Mouse (Mus musculus) MEL (cell line): ENCODE measurements around the gene Ap2b1. TPM values are rescaled to one million over a fixed set of nuclear protein-coding genes. Genes with fewer than 3 reads are reported as not detected.
A peak's percentile ranks its signal among the peaks of the same experiment; 100 is the strongest.
"Not testable (repeated sequence)": the region's sequence is repeated elsewhere in the genome, so short reads cannot be mapped to it uniquely, and the experiment has no call there.

ENCODE experiments used
- DNase-seq: peaks from one replicate; pipeline ENCODE4 v3.0.0; 2011; ENCODE audit warnings: low read depth, low spot score
- H3K27ac ChIP-seq: 2 replicates; pipeline ENCODE4 v1.5.1; 2012; ENCODE audit warnings: low read depth, mild to moderate bottlenecking, control low read depth, low read length, moderate library complexity; ENCODE audit not compliant: control insufficient read depth
- H3K27me3 ChIP-seq, 2 experiments: fragments of 150-350 bp in 1 of 2; sonication (generic) in 1 of 2; 2 replicates each; pipeline ENCODE4 v1.6.1; 2012; ENCODE audit warnings: low read length in 2 of 2, mild to moderate bottlenecking in 2 of 2, improper control_type of control experiment in 1 of 2, moderate library complexity in 1 of 2; ENCODE audit not compliant: insufficient read depth in 2 of 2, control insufficient read depth in 1 of 2
- H3K36me3 ChIP-seq, 2 experiments: 2 replicates each; pipeline ENCODE4 v1.6.1; 2012 to 2014; ENCODE audit warnings: low read length in 2 of 2, improper control_type of control experiment in 1 of 2, inconsistent platforms in 1 of 2, mild to moderate bottlenecking in 1 of 2; ENCODE audit not compliant: insufficient read depth in 2 of 2, control insufficient read depth in 1 of 2
- H3K4me1 ChIP-seq, 2 experiments: fragments of 150-350 bp in 1 of 2; sonication (generic) in 1 of 2; 2 replicates each; pipeline ENCODE4 v1.6.1; 2012; ENCODE audit warnings: low read length in 2 of 2, improper control_type of control experiment in 1 of 2, mild to moderate bottlenecking in 1 of 2; ENCODE audit not compliant: insufficient read depth in 2 of 2, control insufficient read depth in 1 of 2
- H3K4me3 ChIP-seq, 2 experiments: fragments of 150-350 bp in 1 of 2; sonication (generic) in 1 of 2; 2 replicates each; pipeline ENCODE4 v1.5.1; 2012; ENCODE audit warnings: low read depth in 2 of 2, low read length in 2 of 2, mild to moderate bottlenecking in 2 of 2, moderate library complexity in 2 of 2, control low read depth in 1 of 2, improper control_type of control experiment in 1 of 2; ENCODE audit not compliant: control insufficient read depth in 1 of 2, insufficient read depth in 1 of 2
- H3K79me2 ChIP-seq: 2 replicates; pipeline ENCODE4 v1.6.1; 2012; ENCODE audit warnings: mild to moderate bottlenecking, low read length, moderate library complexity; ENCODE audit not compliant: control insufficient read depth, poor library complexity, insufficient read depth
- H3K9ac ChIP-seq: 2 replicates; pipeline ENCODE4 v1.6.1; 2012; ENCODE audit warnings: low read depth, mild to moderate bottlenecking, control low read depth, low read length, moderate library complexity; ENCODE audit not compliant: control insufficient read depth, poor library complexity, severe bottlenecking
- H3K9me3 ChIP-seq: fragments of 150-350 bp; sonication (generic); replicated peaks from 2 replicates; pipeline ENCODE4 v1.6.1; 2012; ENCODE audit warnings: mild to moderate bottlenecking, low read length, improper control_type of control experiment, moderate library complexity; ENCODE audit not compliant: insufficient read depth
- CHD1 ChIP-seq: IDR thresholded peaks from 2 replicates; pipeline ENCODE4 v1.6.1; 2012; ENCODE audit warnings: low read depth, mild to moderate bottlenecking, inconsistent platforms, low read length, improper control_type of control experiment
- ELF1 ChIP-seq: IDR thresholded peaks from 2 replicates; pipeline ENCODE4 v1.6.1; 2014; ENCODE audit warnings: low read depth, mild to moderate bottlenecking, inconsistent platforms, low read length, improper control_type of control experiment, moderate library complexity
- ETS1 ChIP-seq: IDR thresholded peaks from 2 replicates; pipeline ENCODE4 v1.6.1; 2012; ENCODE audit warnings: low read depth, mild to moderate bottlenecking, inconsistent platforms, low read length, improper control_type of control experiment, moderate library complexity
- GABPA ChIP-seq: IDR thresholded peaks from 2 replicates; pipeline ENCODE4 v1.6.1; 2012; ENCODE audit warnings: low read depth, mild to moderate bottlenecking, inconsistent platforms, low read length, improper control_type of control experiment, moderate library complexity
- GATA1 ChIP-seq: IDR thresholded peaks from 2 replicates; pipeline ENCODE4 v1.6.1; 2011; ENCODE audit warnings: low read depth, low read length, improper control_type of control experiment
- HCFC1 ChIP-seq: IDR thresholded peaks from 2 replicates; pipeline ENCODE4 v1.6.1; 2012; ENCODE audit warnings: low read depth, mild to moderate bottlenecking, inconsistent platforms, low read length, improper control_type of control experiment, moderate library complexity
- JUND ChIP-seq: IDR thresholded peaks from 2 replicates; pipeline ENCODE4 v1.6.1; 2011; ENCODE audit warnings: low read depth, mild to moderate bottlenecking, improper control_type of control experiment, low read length
- KAT2A ChIP-seq: conservative IDR thresholded peaks from 2 replicates; pipeline ENCODE4 v1.6.1; 2012; ENCODE audit warnings: low read depth, low read length, improper control_type of control experiment, inconsistent platforms
- MAX ChIP-seq: IDR thresholded peaks from 2 replicates; pipeline ENCODE4 v1.6.1; 2011; ENCODE audit warnings: low read length, improper control_type of control experiment
- MEF2A ChIP-seq: IDR thresholded peaks from 2 replicates; pipeline ENCODE4 v1.6.1; 2014; ENCODE audit warnings: low read depth, mild to moderate bottlenecking, inconsistent platforms, low read length, improper control_type of control experiment; ENCODE audit not compliant: poor library complexity, insufficient replicate concordance, severe bottlenecking; ENCODE audit errors: extremely low read depth
- MXI1 ChIP-seq: IDR thresholded peaks from 2 replicates; pipeline ENCODE4 v1.6.1; 2011; ENCODE audit warnings: mild to moderate bottlenecking, low read depth, low read length, improper control_type of control experiment
- MYB ChIP-seq: IDR thresholded peaks from 2 replicates; pipeline ENCODE4 v1.6.1; 2011; ENCODE audit warnings: mild to moderate bottlenecking, low read depth, low read length, improper control_type of control experiment
- MYC ChIP-seq: IDR thresholded peaks from 2 replicates; pipeline ENCODE4 v1.6.1; 2011; ENCODE audit warnings: low read depth, mild to moderate bottlenecking, low read length, improper control_type of control experiment, moderate library complexity
- NELFE ChIP-seq: IDR thresholded peaks from 2 replicates; pipeline ENCODE4 v1.6.1; 2011; ENCODE audit warnings: low read depth, low read length, improper control_type of control experiment
- NRF1 ChIP-seq: IDR thresholded peaks from 2 replicates; pipeline ENCODE4 v1.6.1; 2014; ENCODE audit warnings: low read depth, mild to moderate bottlenecking, inconsistent platforms, low read length, improper control_type of control experiment, moderate library complexity; ENCODE audit not compliant: poor library complexity, insufficient read depth, severe bottlenecking
- POLR2A ChIP-seq, 2 experiments: IDR thresholded peaks; 2 replicates each; pipeline ENCODE4 v1.6.1; 2011 to 2012; ENCODE audit warnings: low read length in 2 of 2, mild to moderate bottlenecking in 2 of 2, control low read depth in 1 of 2, improper control_type of control experiment in 1 of 2, low read depth in 1 of 2, moderate library complexity in 1 of 2; ENCODE audit not compliant: control insufficient read depth in 1 of 2, insufficient read depth in 1 of 2, poor library complexity in 1 of 2
- POLR2AphosphoS2 ChIP-seq: IDR thresholded peaks from 2 replicates; pipeline ENCODE4 v1.6.1; 2011; ENCODE audit warnings: low read length, improper control_type of control experiment
- POLR2AphosphoS5 ChIP-seq: IDR thresholded peaks from 2 replicates; pipeline ENCODE4 v1.6.1; 2012; ENCODE audit warnings: low read depth, borderline replicate concordance, mild to moderate bottlenecking, inconsistent platforms, low read length, moderate library complexity, mixed read lengths
- SMC3 ChIP-seq: IDR thresholded peaks from 2 replicates; pipeline ENCODE4 v1.6.1; 2011; ENCODE audit warnings: low read depth, low read length, improper control_type of control experiment
- TAL1 ChIP-seq: IDR thresholded peaks from 2 replicates; pipeline ENCODE4 v1.6.1; 2012; ENCODE audit warnings: mild to moderate bottlenecking, inconsistent platforms, low read length, moderate library complexity, mixed read lengths
- TBP ChIP-seq: IDR thresholded peaks from 2 replicates; pipeline ENCODE4 v1.8.0; 2011; ENCODE audit warnings: low read depth, low read length, improper control_type of control experiment
- USF1 ChIP-seq: IDR thresholded peaks from 2 replicates; pipeline ENCODE4 v1.6.1; 2014; ENCODE audit warnings: low read depth, mild to moderate bottlenecking, inconsistent platforms, low read length, improper control_type of control experiment, moderate library complexity
- USF2 ChIP-seq, 2 experiments: IDR thresholded peaks; 2 replicates each; pipeline ENCODE4 v1.6.1; 2011 to 2012; ENCODE audit warnings: improper control_type of control experiment in 2 of 2, low read length in 2 of 2, borderline replicate concordance in 1 of 2, inconsistent platforms in 1 of 2, low read depth in 1 of 2, mild to moderate bottlenecking in 1 of 2; ENCODE audit not compliant: insufficient read depth in 1 of 2
- ZC3H11A ChIP-seq: IDR thresholded peaks from 2 replicates; pipeline ENCODE4 v1.6.1; 2012; ENCODE audit warnings: low read depth, mild to moderate bottlenecking, inconsistent platforms, low read length, improper control_type of control experiment
- ZKSCAN1 ChIP-seq: IDR thresholded peaks from 2 replicates; pipeline ENCODE4 v1.6.1; 2012; ENCODE audit warnings: low read depth, mild to moderate bottlenecking, inconsistent platforms, low read length, improper control_type of control experiment, moderate library complexity
- ZNF384 ChIP-seq: IDR thresholded peaks from 2 replicates; pipeline ENCODE4 v1.6.1; 2012; ENCODE audit warnings: low read depth, mild to moderate bottlenecking, inconsistent platforms, low read length, improper control_type of control experiment
- polyA plus RNA-seq, 2 experiments: library from polyadenylated mRNA; stranded (reverse) in 1 of 2; unstranded in 1 of 2; fragments of >175 nt in 1 of 2; fragments of >200 nt in 1 of 2; gene quantifications; 2 replicates each; pipeline versions ENCODE4 v1.2.1 to v1.2.4; 2012; ENCODE audit warnings: low replicate concordance in 2 of 2, low read depth in 1 of 2; ENCODE audit not compliant: insufficient read length in 2 of 2, insufficient read depth in 1 of 2, missing spikeins in 1 of 2
- total RNA-seq: library from RNA; depleted of rRNA; stranded (reverse); fragments of 300-350 nt; gene quantifications from 2 replicates; pipeline ENCODE4 v1.2.3, GENCODE M21; 2012

Ap2b1 gene
- total and polyA plus RNA-seq, 3 experiments: 60.6 to 165 (median 68.9) TPM

GRCm38 (mm10) chr11:83298225-83299195, at the start of gene Ap2b1 (continued):
- TF ChIP-seq USF1: peak; percentile 73
- TF ChIP-seq POLR2AphosphoS2: peak; percentile 98
- TF ChIP-seq ETS1: peak; percentile 72
- no peak for TF ChIP-seq ZC3H11A
- TF ChIP-seq TAL1: no peak
- TF ChIP-seq POLR2A (IDR thresholded peaks at IDR 0.05; ENCODE audit: control insufficient read depth in 1 of 2, insufficient read depth in 1 of 2, low read depth in 1 of 2, low read length in 2 of 2, poor library complexity in 1 of 2): peak; percentile 94 to 99

- peaks cover 10 to 21% of the 10 kb centered on the region in 2 experiments for H3K36me3 ChIP-seq
- H3K27me3 ChIP-seq, H3K79me2 ChIP-seq, H3K4me3 ChIP-seq, DNase-seq, H3K9me3 ChIP-seq, H3K4me1 ChIP-seq, H3K27ac ChIP-seq, H3K9ac ChIP-seq: not testable (repeated sequence)
Measured at GRCm38 (mm10) chr11:83257211-83257610, 41.6 kb upstream of the Ap2b1 start.

GRCm38 (mm10) chr11:83262673-83263072, 36.2 kb upstream of the Ap2b1 start:
- H3K9ac ChIP-seq: peak overlapping the region; percentile 44
- no peaks in the 10 kb centered on the region for H3K9me3 ChIP-seq
- peaks cover 7 to 20% of the 10 kb centered on the region in 2 experiments for H3K36me3 ChIP-seq
- H3K27ac ChIP-seq: peak overlapping the region; percentile 76
- H3K27me3 ChIP-seq: no peaks in the 10 kb centered on the region
- no peaks in the 10 kb centered on the region for H3K79me2 ChIP-seq
- H3K4me3 ChIP-seq: peak overlapping the region in 1 of 2 experiments; percentile 29; a peak in 2 of 4 replicates
- DNase-seq: peak; percentile 92
- peaks cover 16 to 17% of the 10 kb centered on the region in 2 experiments for H3K4me1 ChIP-seq
- peak; percentile 42 for TF ChIP-seq MXI1
- TF ChIP-seq KAT2A: peak; percentile 31; the same call in 1 of the 2 replicates
- TF ChIP-seq NELFE: no peak
- no peak for TF ChIP-seq POLR2AphosphoS5
- no peak for TF ChIP-seq GABPA
- no peak for TF ChIP-seq USF1
- TF ChIP-seq HCFC1: peak; percentile 53; the same call in 1 of the 2 replicates
- no peak for TF ChIP-seq MAX
- no peak for TF ChIP-seq USF2 (IDR thresholded peaks at IDR 0.05; ENCODE audit: borderline replicate concordance in 1 of 2, insufficient read depth in 1 of 2, low read depth in 1 of 2, low read length in 2 of 2)
- TF ChIP-seq TBP: no peak
- TF ChIP-seq MEF2A: no peak
- no peak for TF ChIP-seq SMC3
- peak; percentile 98 for TF ChIP-seq GATA1
- peak; percentile 90 for TF ChIP-seq ZNF384
- TF ChIP-seq JUND: peak; percentile 49
- peak; percentile 56; the same call in 1 of the 2 replicates for TF ChIP-seq ZC3H11A
- TF ChIP-seq MYB: peak; percentile 83
- TF ChIP-seq NRF1: no peak
- TF ChIP-seq ZKSCAN1: no peak
- no peak for TF ChIP-seq POLR2A (IDR thresholded peaks at IDR 0.05; ENCODE audit: control insufficient read depth in 1 of 2, insufficient read depth in 1 of 2, low read depth in 1 of 2, low read length in 2 of 2, poor library complexity in 1 of 2)
- no peak for TF ChIP-seq CHD1
- TF ChIP-seq ELF1: peak; percentile 29; the same call in 1 of the 2 replicates
- TF ChIP-seq MYC: peak; percentile 65; the same call in 1 of the 2 replicates
